Mouse (Mus musculus): Measurements from ENCODE around the gene Vmn1r48.
"Not testable (repeated sequence)": the region's sequence is repeated elsewhere in the genome, so short reads cannot be mapped to it uniquely, and the experiment has no call there.

The Vmn1r48 gene

GRCm38 (mm10) chr6:90036741-90037140, at the start of gene Vmn1r48:
Gene Vmn1r48, minus strand, starts transcription at chr6:90036841.
- DNase-seq = not testable (repeated sequence)

GRCm38 (mm10) chr6:90078406-90078805, 41.8 kb upstream of the Vmn1r48 start, which contains the start of gene Vmn1r49:
Gene Vmn1r49, minus strand, starts transcription at chr6:90078506.
- DNase-seq = no peak

GRCm38 (mm10) chr6:90015847-90016246, 20.8 kb downstream of the Vmn1r48 start, which contains the start of gene Vmn1r47:
Gene Vmn1r47, plus strand, starts transcription at chr6:90016147.
- not testable (repeated sequence) for DNase-seq

- DNase-seq = no peak
These were observed 50.7 kb downstream of the Vmn1r48 start for GRCm38 (mm10) chr6:89985989-89986388.
